Mouse (Mus musculus): Measurements from ENCODE around the gene Ctse.

GRCm38 (mm10) chr1:131613361-131614133 lies 24.6 kb upstream of the Ctse start:
- peak; percentile 52; the same call in 1 of the 2 replicates for TF ChIP-seq TCF12 (IDR thresholded peaks at IDR 0.05; ENCODE audit: low read depth, low read length)
- TF ChIP-seq TBP (conservative IDR thresholded peaks at IDR 0.05; ENCODE audit: low read depth, low read length) = no peak
- peak; percentile 40 to 94; a peak in 3 of 4 replicates for TF ChIP-seq CTCF (conservative IDR thresholded peaks at IDR 0.05 in 1 of 2, IDR thresholded peaks at IDR 0.05 in 1 of 2; ENCODE audit: low read depth in 2 of 2, low read length in 2 of 2)
- no peak for TF ChIP-seq POLR2A (IDR thresholded peaks at IDR 0.05; ENCODE audit: low read depth, low read length)
- no peak for TF ChIP-seq EP300 (IDR thresholded peaks at IDR 0.05; ENCODE audit: low read length)
- TF ChIP-seq SIN3A (IDR thresholded peaks at IDR 0.05; ENCODE audit: low read length) = peak; percentile 54
- TF ChIP-seq POLR2AphosphoS2 (IDR thresholded peaks at IDR 0.05; ENCODE audit: low read depth, low read length) = no peak
- TF ChIP-seq PAX5 (IDR thresholded peaks at IDR 0.05; ENCODE audit: low read length) = no peak
- peak; percentile 99 for TF ChIP-seq ZNF384 (IDR thresholded peaks at IDR 0.05; ENCODE audit: low read depth, low read length)

Measured in CH12.LX (cell line).